17 mouse cellular contexts compared by ENCODE assay signal in the genomic region with DNA sequence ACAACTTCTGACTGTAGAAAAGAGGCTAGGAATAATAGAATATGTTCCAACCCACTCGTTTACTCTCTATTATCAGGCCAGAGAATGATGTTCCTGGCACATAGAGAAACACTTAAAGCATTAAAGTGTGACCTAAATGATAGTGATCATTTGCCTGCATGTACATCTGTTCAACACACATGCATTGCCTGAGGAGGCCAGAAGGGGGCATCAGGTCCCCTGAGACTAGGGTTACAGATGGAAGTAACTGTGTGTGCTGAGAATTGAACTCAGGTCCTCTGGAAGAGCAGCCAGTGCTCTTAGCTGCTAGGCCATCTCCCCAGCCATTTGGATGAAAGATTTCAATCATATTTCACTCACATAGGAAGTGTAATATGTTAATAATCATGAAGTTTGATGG.
DNase-seq lines count a peak whose midpoint lies in the region; ATAC-seq and TF ChIP-seq lines count a peak whose summit lies in the region.
"Had no signal": no experiment of that assay in that cellular context is flagged by ENCODE, and none has a peak within 500 bp of the region (broad histone marks: within the 10 kb centered on the region; RNA-seq: fewer than 3 reads in every experiment).

No protein-coding gene starts in this region.

- H3K4me2 ChIP-seq in lung, postnatal 0 days (replicated peaks; ENCODE audit: low read depth, low read length), result no peak overlapping the region
- H3K4me2 ChIP-seq: heart, embryonic 11.5 days; hindbrain, embryonic 15.5 days; midbrain, embryonic 13.5 days had no signal

- no peak overlapping the region for H3K4me3 ChIP-seq in heart, adult 2 months
- H3K4me3 ChIP-seq in lung, postnatal 0 days (ENCODE audit: low read depth, low read length), result no peak overlapping the region
- no peak overlapping the region for H3K4me3 ChIP-seq in MEL (ENCODE audit: control insufficient read depth in 1 of 2, insufficient read depth in 1 of 2, low read depth in 2 of 2, low read length in 2 of 2)
- H3K4me3 ChIP-seq: hindbrain, embryonic 15.5 days; limb, embryonic 10.5 days; midbrain, embryonic 13.5 days had no signal

- TF ChIP-seq EP300 in heart, adult 2 months (IDR thresholded peaks at IDR 0.05; ENCODE audit: insufficient read depth, low read depth, low read length), result no peak
- no peak for TF ChIP-seq EP300 in lung, postnatal 0 days (IDR thresholded peaks at IDR 0.05)
- no peak for TF ChIP-seq EP300 in MEL (IDR thresholded peaks at IDR 0.05; ENCODE audit: low read depth in 1 of 2, low read length in 2 of 2)

- intact Hi-C loops in heart, adult 2 months (cut with DNase I), result no loop called here
- intact Hi-C loops in heart, postnatal 25 days (cut with DNase I), result loop anchor here (5.0 kb wide), 1 partner anchor 57 kb away; no protein-coding TSS in a partner anchor
- intact Hi-C loops in left cerebral cortex, postnatal 14 days (cut with DNase I), result no loop called here

- ATAC-seq in lung, postnatal 0 days, result no peak
- 0 out of 2 replicates have a peak, but pooled peaks have one; percentile 42 for ATAC-seq in megakaryocyte-erythroid progenitor cell, adult 5-6 weeks (replicated peaks; ENCODE audit: low FRiP score, low TSS enrichment, poor library complexity, severe bottlenecking)
- ATAC-seq: midbrain, embryonic 13.5 days had no signal

- H3K27me3 ChIP-seq in heart, adult 2 months (ENCODE audit: control insufficient read depth, insufficient read depth, low read length), result no peaks in the 10 kb centered on the region
- no peaks in the 10 kb centered on the region for H3K27me3 ChIP-seq in lung, postnatal 0 days (replicated peaks; ENCODE audit: insufficient read depth, low read length)
- no peaks in the 10 kb centered on the region; a peak in 1 of 4 replicates for H3K27me3 ChIP-seq in MEL (ENCODE audit: control insufficient read depth in 1 of 2, insufficient read depth in 2 of 2, low read length in 2 of 2)
- H3K27me3 ChIP-seq: hindbrain, embryonic 15.5 days; midbrain, embryonic 13.5 days had no signal

- TF ChIP-seq CTCF in heart, adult 2 months (IDR thresholded peaks at IDR 0.05), result peak; percentile 55
- TF ChIP-seq CTCF in lung, postnatal 0 days (IDR thresholded peaks at IDR 0.05), result peak; percentile 38
- TF ChIP-seq CTCF in MEL (IDR thresholded peaks at IDR 0.05 in 2 of 3, conservative IDR thresholded peaks at IDR 0.05 in 1 of 3; ENCODE audit: control insufficient read depth in 1 of 3, insufficient read depth in 1 of 3, low read depth in 2 of 3, low read length in 3 of 3, poor library complexity in 1 of 3, severe bottlenecking in 1 of 3), result peak; percentile 55 to 62 (median 59)

- no peak for DNase-seq in heart, adult 2 months
- no peak for DNase-seq in heart, postnatal 25 days (ENCODE audit: low spot score)
- DNase-seq in lung, postnatal 0 days (ENCODE audit: low spot score), result no peak
- no peak for DNase-seq in lung, adult 18-20 months
- DNase-seq in MEL (ENCODE audit: low read depth, low spot score), result peak; percentile 55
- DNase-seq in left cerebral cortex, postnatal 14 days (ENCODE audit: low spot score in 2 of 2), result no peak
- DNase-seq in embryo, embryonic 11 days, result no peak
- DNase-seq: adrenal gland, adult 8-10 months; cerebellum, adult 11 months; lung, postnatal 10 days; right cerebral cortex, adult 18-20 months had no signal

- H3K9me3 ChIP-seq in lung, postnatal 0 days (ENCODE audit: low read length), result no peaks in the 10 kb centered on the region
- H3K9me3 ChIP-seq in MEL (replicated peaks; ENCODE audit: insufficient read depth, low read length), result no peaks in the 10 kb centered on the region
- H3K9me3 ChIP-seq: G1E; hindbrain, embryonic 15.5 days; limb, embryonic 10.5 days; midbrain, embryonic 13.5 days had no signal

- H3K36me3 ChIP-seq in heart, adult 2 months (ENCODE audit: control insufficient read depth, insufficient read depth, low read length), result no peaks in the 10 kb centered on the region; the same call in 1 of the 2 replicates
- no peaks in the 10 kb centered on the region for H3K36me3 ChIP-seq in lung, postnatal 0 days (ENCODE audit: insufficient read depth, low read length)
- H3K36me3 ChIP-seq in MEL (ENCODE audit: control insufficient read depth in 1 of 2, insufficient read depth in 2 of 2, low read length in 2 of 2), result peaks cover 0 to 3% of the 10 kb centered on the region in 2 experiments; a peak in 3 of 4 replicates
- H3K36me3 ChIP-seq: limb, embryonic 10.5 days had no signal

- no peak overlapping the region for H3K9ac ChIP-seq in heart, adult 2 months (ENCODE audit: low read depth, low read length)
- H3K9ac ChIP-seq in lung, postnatal 0 days (replicated peaks; ENCODE audit: low read depth), result no peak overlapping the region
- H3K9ac ChIP-seq in MEL (ENCODE audit: control insufficient read depth, low read depth, low read length, poor library complexity, severe bottlenecking), result no peak overlapping the region
- H3K9ac ChIP-seq: hindbrain, embryonic 15.5 days; midbrain, embryonic 13.5 days had no signal

- H3K27ac ChIP-seq in heart, adult 2 months, result no peak overlapping the region
- H3K27ac ChIP-seq in lung, postnatal 0 days (ENCODE audit: low read length), result no peak overlapping the region
- H3K27ac ChIP-seq in MEL (ENCODE audit: control insufficient read depth, low read depth, low read length), result no peak overlapping the region
- H3K27ac ChIP-seq: hindbrain, embryonic 15.5 days; limb, embryonic 10.5 days; midbrain, embryonic 13.5 days had no signal

- no peaks in the 10 kb centered on the region for H3K4me1 ChIP-seq in heart, adult 2 months (ENCODE audit: control insufficient read depth, insufficient read depth, low read length)
- no peaks in the 10 kb centered on the region for H3K4me1 ChIP-seq in lung, postnatal 0 days (ENCODE audit: insufficient read depth, low read depth, low read length)
- peaks cover 2 to 5% of the 10 kb centered on the region in 2 experiments; a peak in 3 of 4 replicates for H3K4me1 ChIP-seq in MEL (ENCODE audit: control insufficient read depth in 1 of 2, insufficient read depth in 2 of 2, low read length in 2 of 2)
- H3K4me1 ChIP-seq: hindbrain, embryonic 15.5 days; limb, embryonic 10.5 days; midbrain, embryonic 13.5 days had no signal

- no peak for TF ChIP-seq POLR2A in heart, adult 2 months (IDR thresholded peaks at IDR 0.05; ENCODE audit: insufficient read depth, low read depth, low read length)
- no peak for TF ChIP-seq POLR2A in MEL (IDR thresholded peaks at IDR 0.05; ENCODE audit: control insufficient read depth in 1 of 2, insufficient read depth in 1 of 2, low read depth in 1 of 2, low read length in 2 of 2, poor library complexity in 1 of 2)

- peak; percentile 49 for TF ChIP-seq RAD21 in MEL (IDR thresholded peaks at IDR 0.05; ENCODE audit: low read depth, low read length)

- WGBS in heart, adult 2 months, result 85% methylated on average over 1 of the region's 1 CpGs
- WGBS in lung, postnatal 0 days, result 66% methylated on average over 1 of the region's 1 CpGs

- H3K79me2 ChIP-seq in heart, adult 2 months (replicated peaks; ENCODE audit: control insufficient read depth, insufficient read depth, low read length), result no peaks in the 10 kb centered on the region
- H3K79me2 ChIP-seq in MEL (ENCODE audit: control insufficient read depth, insufficient read depth, low read length, poor library complexity), result no peaks in the 10 kb centered on the region

TF ChIP-seq in MEL, 35 proteins besides CTCF, POLR2A, EP300 and RAD21:
- TF ChIP-seq ZC3H11A (IDR thresholded peaks at IDR 0.05; ENCODE audit: low read depth, low read length) (peak; percentile 59), POLR2AphosphoS2 (IDR thresholded peaks at IDR 0.05; ENCODE audit: low read length) (no peak), SMC3 (IDR thresholded peaks at IDR 0.05; ENCODE audit: low read depth, low read length) (peak; percentile 70), ZKSCAN1 (IDR thresholded peaks at IDR 0.05; ENCODE audit: low read depth, low read length) (no peak)
